Mouse (Mus musculus): ENCODE results near the gene Olfr99. TPM values are rescaled to one million over a fixed set of nuclear protein-coding genes. Genes with fewer than 3 reads are reported as not detected.
A peak's percentile ranks its signal among the peaks of the same experiment; 100 is the strongest.

The Olfr99 gene
- not detected in 2 replicates for polyA plus RNA-seq (2015; fragmentation: Nextera tagmentation; extraction: Ambion mirVana)

DNA sequence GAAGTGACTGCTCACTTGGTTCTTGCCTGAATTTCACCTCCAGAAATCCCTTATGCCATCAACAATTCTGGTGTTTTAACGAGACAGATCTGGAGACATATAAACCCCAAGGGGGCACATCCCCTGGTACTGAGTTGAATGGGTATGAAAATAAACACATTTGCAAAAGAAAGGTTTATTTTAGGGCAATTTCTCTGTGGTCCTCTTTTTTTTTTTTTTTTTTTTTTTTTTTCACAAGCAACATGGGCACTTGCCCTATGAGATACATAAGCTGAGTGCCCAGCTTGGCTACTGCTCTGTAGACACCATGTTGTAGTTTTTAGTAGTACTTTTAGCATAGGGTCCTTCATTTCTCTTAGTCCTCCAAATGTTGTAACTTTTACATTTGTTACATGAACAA, at the start of gene Olfr99:
TSS of gene Olfr99 (minus strand) at position 101 of the 400 bp plus-strand sequence.
- Histone ChIP-seq H3K27ac (no peak within 1 kb of the TSS), H3K4me1 (no peaks in the 10 kb centered on the region), H3K4me3 (no peak within 1 kb of the TSS), H3K4me2 (no peak within 1 kb of the TSS), H3K27me3 (no peaks in the 10 kb centered on the region), H3K9me3 (replicated peaks) (no peaks in the 10 kb centered on the region), H3K36me3 (ENCODE audit: poor library complexity, severe bottlenecking) (no peaks in the 10 kb centered on the region), H3K9ac (no peak within 1 kb of the TSS)
- ATAC-seq: no peak
- WGBS: 75% methylated on average over 1 of the region's 1 CpGs

- Histone ChIP-seq H3K9me3 (replicated peaks) (no peaks in the 10 kb centered on the region; the same call in 1 of the 2 replicates), H3K4me3 (no peak within 1 kb of the TSS), H3K4me1 (no peaks in the 10 kb centered on the region), H3K27me3 (no peaks in the 10 kb centered on the region), H3K36me3 (ENCODE audit: poor library complexity, severe bottlenecking) (no peaks in the 10 kb centered on the region), H3K4me2 (no peak within 1 kb of the TSS), H3K27ac (no peak within 1 kb of the TSS), H3K9ac (no peak within 1 kb of the TSS)
- no peak for ATAC-seq
Observed at GRCm38 (mm10) chr17:37316954-37317353, 33.7 kb upstream of the Olfr99 start, which contains the start of gene Olfr102. TSS of gene Olfr102 (minus strand) at chr17:37317054.

- Histone ChIP-seq H3K27ac (no peak overlapping the region), H3K27me3 (no peaks in the 10 kb centered on the region), H3K36me3 (ENCODE audit: poor library complexity, severe bottlenecking) (no peaks in the 10 kb centered on the region), H3K4me3 (no peak overlapping the region), H3K9me3 (replicated peaks) (no peaks in the 10 kb centered on the region), H3K4me2 (no peak overlapping the region), H3K9ac (no peak overlapping the region), H3K4me1 (no peaks in the 10 kb centered on the region)
- no peak for ATAC-seq
- 56% methylated on average over 2 of the region's 2 CpGs for WGBS
Observed at GRCm38 (mm10) chr17:37310146-37310699, 27.0 kb upstream of the Olfr99 start.

DNA sequence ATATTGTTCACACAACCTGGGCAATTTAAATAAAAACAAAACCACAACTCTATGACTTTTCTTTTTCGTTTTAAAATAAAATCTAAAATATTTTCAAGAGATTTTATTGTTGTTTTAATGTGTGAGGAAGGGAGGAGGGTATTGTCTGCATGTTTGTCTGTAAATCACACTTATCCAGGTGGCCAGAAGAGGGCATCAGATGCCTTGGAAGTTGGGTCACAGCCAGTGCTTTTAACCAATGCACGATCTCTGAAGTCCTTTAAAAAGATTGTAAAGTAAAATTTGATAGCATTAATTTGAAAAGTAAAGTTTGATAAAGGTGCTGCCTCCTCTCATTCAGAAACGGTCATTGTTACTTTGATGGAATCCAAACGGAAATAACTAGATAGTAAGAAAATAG, 25.2 kb upstream of the Olfr99 start:
- Histone ChIP-seq H3K27me3 (no peaks in the 10 kb centered on the region), H3K27ac (no peak overlapping the region), H3K4me2 (no peak overlapping the region), H3K4me1 (no peaks in the 10 kb centered on the region), H3K36me3 (ENCODE audit: poor library complexity, severe bottlenecking) (no peaks in the 10 kb centered on the region), H3K4me3 (no peak overlapping the region), H3K9me3 (replicated peaks) (no peaks in the 10 kb centered on the region), H3K9ac (no peak overlapping the region)
- no peak for ATAC-seq
- 46% methylated on average over 4 of the region's 4 CpGs for WGBS

DNA sequence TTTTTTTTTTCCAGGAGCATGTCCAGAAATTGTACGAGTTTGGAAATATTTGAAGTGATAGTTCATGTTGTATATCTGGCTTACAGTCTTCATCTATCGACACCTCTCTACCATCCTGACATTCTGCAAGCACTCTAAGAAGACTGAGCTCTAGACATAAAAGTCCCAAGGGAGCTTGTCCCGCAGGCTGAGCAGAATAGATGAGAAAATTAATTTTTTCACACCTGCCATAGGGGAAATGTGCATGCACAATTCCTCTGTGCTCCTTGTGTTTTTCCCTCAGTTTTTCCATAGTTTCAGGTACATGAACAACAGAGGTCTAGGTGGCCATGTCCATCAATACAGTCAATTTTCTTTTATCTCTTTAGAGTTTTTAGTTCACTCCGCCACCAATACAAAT, 21.0 kb upstream of the Olfr99 start, which contains the start of gene Olfr101:
TSS of gene Olfr101 (minus strand) at position 101 of the 400 bp plus-strand sequence.
- WGBS: 92% methylated on average over 4 of the region's 4 CpGs
- ATAC-seq: no peak

GRCm38 (mm10) chr17:37280331-37280730, 2.9 kb downstream of the Olfr99 start:
- H3K4me3 ChIP-seq: no peak overlapping the region
- no peak for ATAC-seq
- no peaks in the 10 kb centered on the region for H3K27me3 ChIP-seq
- no peak overlapping the region for H3K27ac ChIP-seq
- WGBS: 75% methylated on average over 1 of the region's 1 CpGs
- H3K9me3 ChIP-seq (replicated peaks): no peaks in the 10 kb centered on the region
- no peaks in the 10 kb centered on the region for H3K36me3 ChIP-seq (ENCODE audit: poor library complexity, severe bottlenecking)
- H3K9ac ChIP-seq: no peak overlapping the region
- no peaks in the 10 kb centered on the region for H3K4me1 ChIP-seq
- H3K4me2 ChIP-seq: no peak overlapping the region

More for the DNA sequence above, 21.0 kb upstream of the Olfr99 start, which contains the start of gene Olfr101:
- H3K9me3 ChIP-seq (replicated peaks): no peaks in the 10 kb centered on the region
- H3K27me3 ChIP-seq: no peaks in the 10 kb centered on the region
- H3K4me3 ChIP-seq: no peak within 1 kb of the TSS
- no peak within 1 kb of the TSS for H3K4me2 ChIP-seq
- no peak within 1 kb of the TSS for H3K27ac ChIP-seq
- no peak within 1 kb of the TSS for H3K9ac ChIP-seq
- no peaks in the 10 kb centered on the region for H3K36me3 ChIP-seq (ENCODE audit: poor library complexity, severe bottlenecking)
- no peaks in the 10 kb centered on the region for H3K4me1 ChIP-seq

DNA sequence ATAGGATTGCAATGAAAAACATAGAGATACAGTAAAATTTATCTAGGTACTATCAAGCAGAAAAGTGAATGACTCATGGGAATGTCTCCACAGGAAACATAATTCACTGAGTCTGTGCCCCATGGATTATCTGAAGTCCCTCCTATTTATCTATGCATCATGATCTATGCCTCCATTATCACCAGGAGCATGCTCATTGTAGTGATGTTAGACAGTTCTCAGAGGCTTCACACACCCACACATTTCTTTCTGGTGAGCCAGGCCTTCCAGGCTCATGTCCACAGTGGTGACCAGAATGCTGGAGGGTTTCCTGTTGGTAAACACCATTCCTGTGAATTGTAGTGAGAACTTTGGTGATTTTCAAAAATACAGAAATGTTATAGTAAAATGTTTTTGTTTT, 6.7 kb downstream of the Olfr99 start:
- Histone ChIP-seq H3K4me2 (no peak overlapping the region), H3K27me3 (no peaks in the 10 kb centered on the region), H3K4me1 (no peaks in the 10 kb centered on the region), H3K36me3 (ENCODE audit: poor library complexity, severe bottlenecking) (no peaks in the 10 kb centered on the region), H3K27ac (no peak overlapping the region), H3K9ac (no peak overlapping the region), H3K9me3 (replicated peaks) (no peaks in the 10 kb centered on the region), H3K4me3 (no peak overlapping the region)
- ATAC-seq: no peak

- WGBS: 83% methylated on average over 2 of the region's 2 CpGs
- no peaks in the 10 kb centered on the region for H3K9me3 ChIP-seq (replicated peaks)
- no peaks in the 10 kb centered on the region for H3K4me1 ChIP-seq
- H3K27ac ChIP-seq: no peak overlapping the region
- no peak overlapping the region for H3K4me2 ChIP-seq
- no peak for ATAC-seq
- H3K36me3 ChIP-seq (ENCODE audit: poor library complexity, severe bottlenecking): no peaks in the 10 kb centered on the region
- no peak overlapping the region for H3K4me3 ChIP-seq
- H3K27me3 ChIP-seq: no peaks in the 10 kb centered on the region
- H3K9ac ChIP-seq: no peak overlapping the region
Observed at GRCm38 (mm10) chr17:37275626-37276248, 7.5 kb downstream of the Olfr99 start.

DNA sequence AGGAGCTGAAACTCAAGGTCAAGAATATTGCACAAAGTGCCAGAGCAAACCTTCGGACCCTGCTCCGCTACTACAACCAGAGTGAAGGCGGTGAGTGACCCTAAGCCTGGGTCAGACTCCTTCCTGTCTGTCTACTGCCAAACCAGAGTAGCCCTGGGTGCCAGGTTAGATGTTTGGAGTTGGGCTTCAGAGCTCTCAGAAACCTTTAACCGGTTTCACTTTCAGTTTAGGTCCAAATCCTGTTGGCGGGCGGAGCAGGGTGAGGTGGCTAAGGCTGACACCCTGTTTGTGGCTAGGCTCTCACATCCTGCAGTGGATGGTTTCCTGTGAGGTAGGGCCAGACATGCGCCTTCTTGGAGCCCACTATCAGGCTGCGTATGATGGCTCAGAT, 12.6 kb downstream of the Olfr99 start:
- Histone ChIP-seq H3K4me3 (peak overlapping the region; percentile 49), H3K9ac (no peak overlapping the region; the same call in 1 of the 2 replicates), H3K4me1 (peaks cover 4% of the 10 kb centered on the region; the same call in 1 of the 2 replicates), H3K9me3 (replicated peaks) (no peaks in the 10 kb centered on the region), H3K27me3 (no peaks in the 10 kb centered on the region), H3K36me3 (ENCODE audit: poor library complexity, severe bottlenecking) (no peaks in the 10 kb centered on the region), H3K4me2 (peak overlapping the region; percentile 86), H3K27ac (no peak overlapping the region)
- no peak for ATAC-seq
- WGBS: 71% methylated on average over 8 of the region's 8 CpGs

- Histone ChIP-seq H3K36me3 (ENCODE audit: poor library complexity, severe bottlenecking) (no peaks in the 10 kb centered on the region), H3K27ac (no peak within 1 kb of the TSS), H3K4me3 (peak within 1 kb of the TSS; percentile 49), H3K4me1 (peaks cover 4% of the 10 kb centered on the region; the same call in 1 of the 2 replicates), H3K9me3 (replicated peaks) (no peaks in the 10 kb centered on the region), H3K9ac (peak within 1 kb of the TSS; percentile 58), H3K4me2 (peak within 1 kb of the TSS; percentile 86), H3K27me3 (no peaks in the 10 kb centered on the region)
- ATAC-seq: peak; percentile 99
- WGBS: 4% methylated on average over 26 of the region's 26 CpGs
Observed at GRCm38 (mm10) chr17:37270058-37270701, 13.1 kb downstream of the Olfr99 start, which contains the start of gene H2-M3. TSS of gene H2-M3 (plus strand) at chr17:37270220.

GRCm38 (mm10) chr17:37263626-37264025, 19.6 kb downstream of the Olfr99 start, which contains the start of gene Olfr98:
TSS of gene Olfr98 (minus strand) at chr17:37263749.
- WGBS: 90% methylated on average over 1 of the region's 1 CpGs

DNA sequence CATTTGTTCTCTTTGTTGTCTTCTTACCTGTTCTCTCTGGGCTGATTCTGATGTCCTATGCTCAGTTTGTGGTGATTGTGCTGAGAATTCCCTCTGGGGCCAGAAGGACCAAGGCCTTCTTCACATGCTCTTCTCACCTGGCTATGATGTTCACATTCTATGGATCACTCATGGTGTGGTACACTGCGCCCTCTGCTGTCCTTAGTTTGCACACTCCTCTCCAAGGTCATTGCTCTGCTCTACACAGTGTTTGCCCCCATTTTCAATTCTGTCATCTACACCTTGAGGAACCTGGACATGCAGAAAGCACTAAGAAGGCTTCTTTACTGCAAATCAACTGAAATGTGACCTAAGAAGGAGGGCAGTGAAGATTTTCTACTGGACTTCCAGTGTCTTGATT, 32.7 kb downstream of the Olfr99 start:
- no peak overlapping the region for H3K4me3 ChIP-seq
- H3K27me3 ChIP-seq: no peaks in the 10 kb centered on the region
- WGBS: 10% methylated on average over 1 of the region's 1 CpGs
- no peaks in the 10 kb centered on the region for H3K9me3 ChIP-seq (replicated peaks)
- no peaks in the 10 kb centered on the region for H3K4me1 ChIP-seq
- no peak overlapping the region for H3K4me2 ChIP-seq
- no peaks in the 10 kb centered on the region for H3K36me3 ChIP-seq (ENCODE audit: poor library complexity, severe bottlenecking)
- no peak for ATAC-seq
- H3K9ac ChIP-seq: no peak overlapping the region
- H3K27ac ChIP-seq: no peak overlapping the region

More at GRCm38 (mm10) chr17:37263626-37264025, 19.6 kb downstream of the Olfr99 start, which contains the start of gene Olfr98:
- no peaks in the 10 kb centered on the region for H3K27me3 ChIP-seq
- H3K9me3 ChIP-seq (replicated peaks): no peaks in the 10 kb centered on the region
- no peaks in the 10 kb centered on the region for H3K36me3 ChIP-seq (ENCODE audit: poor library complexity, severe bottlenecking)
- H3K27ac ChIP-seq: no peak within 1 kb of the TSS
- no peaks in the 10 kb centered on the region for H3K4me1 ChIP-seq
- no peak for ATAC-seq
- no peak within 1 kb of the TSS for H3K4me2 ChIP-seq
- no peak within 1 kb of the TSS for H3K9ac ChIP-seq
- H3K4me3 ChIP-seq: no peak within 1 kb of the TSS
